Mouse (Mus musculus) C2C12 (cell line): Measurements from ENCODE around the gene Atxn7l3. TPM values are rescaled to one million over a fixed set of nuclear protein-coding genes. Genes with fewer than 3 reads are reported as not detected.

Experiments used
- H3K27me3 ChIP-seq: one replicate; pipeline ENCODE4 v1.6.1; 2011; ENCODE audit not compliant: control insufficient read depth, insufficient read depth, insufficient read length
- H3K36me3 ChIP-seq: one replicate; pipeline ENCODE4 v1.6.1; 2011; ENCODE audit not compliant: control insufficient read depth, insufficient read depth
- H3K4me3 ChIP-seq: one replicate; pipeline ENCODE4 v1.5.1; 2011; ENCODE audit warnings: mild to moderate bottlenecking, control low read depth; ENCODE audit not compliant: poor library complexity, insufficient read depth, severe bottlenecking
- H3K79me2 ChIP-seq: one replicate; pipeline ENCODE4 v1.6.1; 2011; ENCODE audit not compliant: control insufficient read depth, insufficient read depth
- H3K79me3 ChIP-seq: one replicate; pipeline ENCODE4 v1.6.1; 2011; ENCODE audit warnings: low read depth, control low read depth
- H3ac ChIP-seq: one replicate; pipeline ENCODE3; 2011; ENCODE audit warnings: low read depth; ENCODE audit not compliant: control insufficient read depth, insufficient read length
- CEBPB ChIP-seq: IDR thresholded peaks from one replicate; pipeline ENCODE4 v1.6.1; 2011; ENCODE audit warnings: low read depth, mild to moderate bottlenecking, control low read depth, moderate library complexity
- CTCF ChIP-seq: IDR thresholded peaks from one replicate; pipeline ENCODE4 v1.5.1; 2011; ENCODE audit not compliant: control insufficient read depth, insufficient read depth, insufficient read length
- FOSL1 ChIP-seq: IDR thresholded peaks from one replicate; pipeline ENCODE4 v1.8.0; 2011; ENCODE audit warnings: mild to moderate bottlenecking, low read length; ENCODE audit not compliant: poor library complexity, insufficient read depth, severe bottlenecking
- MAX ChIP-seq: IDR thresholded peaks from one replicate; pipeline ENCODE4 v1.6.1; 2011; ENCODE audit warnings: mild to moderate bottlenecking, control low read depth
- MYOD1 ChIP-seq: IDR thresholded peaks from one replicate; pipeline ENCODE4 v1.6.1; 2011; ENCODE audit warnings: low read depth; ENCODE audit not compliant: control insufficient read depth, insufficient read length
- MYOG ChIP-seq: IDR thresholded peaks from one replicate; pipeline ENCODE4 v1.6.1; 2011; ENCODE audit not compliant: control insufficient read depth, insufficient read length; ENCODE audit errors: extremely low read depth
- USF1 ChIP-seq: IDR thresholded peaks from one replicate; pipeline ENCODE4 v1.6.1; 2011; ENCODE audit warnings: low read depth, mild to moderate bottlenecking, control low read depth, moderate library complexity
- polyA plus RNA-seq: library from polyadenylated mRNA; unstranded; fragments of >200 nt; fragmentation: generic; extraction: Trizol; gene quantifications from one replicate; pipeline ENCODE4 v1.2.1, GENCODE M21; 2012; ENCODE audit warnings: missing spikeins

Gene Atxn7l3
- polyA plus RNA-seq, 1 experiment, result 33.9 TPM

- no peak for TF ChIP-seq MAX
- no peak for TF ChIP-seq MYOD1
- TF ChIP-seq CEBPB, result no peak
- no peak for TF ChIP-seq CTCF
- TF ChIP-seq MYOG, result no peak
- TF ChIP-seq USF1, result no peak
- TF ChIP-seq FOSL1, result no peak
Measured at GRCm38 (mm10) chr11:102317901-102318575, 21.6 kb upstream of the Atxn7l3 start.

GRCm38 (mm10) chr11:102317298-102317900, 21.0 kb upstream of the Atxn7l3 start:
- Histone ChIP-seq H3K27me3 (no peaks in the 10 kb centered on the region), H3ac (peak overlapping the region; percentile 96), H3K4me3 (peak overlapping the region; percentile 78), H3K79me2 (peaks cover 52% of the 10 kb centered on the region), H3K36me3 (peaks cover 34% of the 10 kb centered on the region), H3K79me3 (peaks cover 24% of the 10 kb centered on the region)
- TF ChIP-seq CEBPB, result no peak
- peak; percentile 25 for TF ChIP-seq MAX

More at GRCm38 (mm10) chr11:102317901-102318575, 21.6 kb upstream of the Atxn7l3 start:
- Histone ChIP-seq H3K79me2 (peaks cover 52% of the 10 kb centered on the region), H3K36me3 (peaks cover 28% of the 10 kb centered on the region), H3K27me3 (peaks cover 3% of the 10 kb centered on the region), H3K79me3 (peaks cover 24% of the 10 kb centered on the region), H3K4me3 (peak overlapping the region; percentile 78), H3ac (peak overlapping the region; percentile 94)

GRCm38 (mm10) chr11:102316572-102317297, 20.3 kb upstream of the Atxn7l3 start:
- TF ChIP-seq USF1 (no peak), MAX (peak; percentile 17)

GRCm38 (mm10) chr11:102315690-102316571, 19.5 kb upstream of the Atxn7l3 start:
- peaks cover 48% of the 10 kb centered on the region for H3K36me3 ChIP-seq
- TF ChIP-seq MAX (no peak), USF1 (peak; percentile 64), CTCF (no peak)
- H3K79me3 ChIP-seq, result peaks cover 24% of the 10 kb centered on the region
- H3K79me2 ChIP-seq, result peaks cover 52% of the 10 kb centered on the region
- peak overlapping the region; percentile 78 for H3K4me3 ChIP-seq
- peak overlapping the region; percentile 58 for H3ac ChIP-seq
- no peaks in the 10 kb centered on the region for H3K27me3 ChIP-seq

More at GRCm38 (mm10) chr11:102316572-102317297, 20.3 kb upstream of the Atxn7l3 start:
- Histone ChIP-seq H3ac (peak overlapping the region; percentile 96), H3K79me2 (peaks cover 52% of the 10 kb centered on the region), H3K36me3 (peaks cover 41% of the 10 kb centered on the region), H3K79me3 (peaks cover 24% of the 10 kb centered on the region), H3K27me3 (no peaks in the 10 kb centered on the region), H3K4me3 (peak overlapping the region; percentile 78)

- H3K36me3 ChIP-seq, result peaks cover 63% of the 10 kb centered on the region
Measured at GRCm38 (mm10) chr11:102314321-102314720, 17.9 kb upstream of the Atxn7l3 start.

More at GRCm38 (mm10) chr11:102314321-102314720, 17.9 kb upstream of the Atxn7l3 start:
- Histone ChIP-seq H3ac (no peak overlapping the region), H3K79me3 (peaks cover 24% of the 10 kb centered on the region), H3K79me2 (peaks cover 52% of the 10 kb centered on the region), H3K27me3 (no peaks in the 10 kb centered on the region), H3K4me3 (no peak overlapping the region)
- TF ChIP-seq MYOD1, result no peak
- no peak for TF ChIP-seq USF1
- TF ChIP-seq FOSL1, result no peak
- no peak for TF ChIP-seq CTCF
- no peak for TF ChIP-seq CEBPB
- no peak for TF ChIP-seq MYOG
- TF ChIP-seq MAX, result no peak
